Mouse (Mus musculus) liver, postnatal 0 days (tissue): Measurements from ENCODE around the gene Has3. TPM values are rescaled to one million over a fixed set of nuclear protein-coding genes. Genes with fewer than 3 reads are reported as not detected.

Source experiments
- ATAC-seq: fragments of 200-750 bp; cut with Nextera tagmentation; 2 replicates; pipeline ENCODE4 v1.8.0; 2017; ENCODE audit warnings: mild to moderate bottlenecking, moderate library complexity
- DNase-seq: peaks from one replicate; pipeline ENCODE4 v3.0.0-alpha.2; 2016
- H3K27ac ChIP-seq: fragments of 300-500 bp; sonication (generic); 2 replicates; pipeline ENCODE4 v1.5.1; 2014; ENCODE audit warnings: antibody characterized with exemption, moderate library complexity, mild to moderate bottlenecking, low read depth
- H3K27me3 ChIP-seq: fragments of 300-500 bp; sonication (generic); 2 replicates; pipeline ENCODE4 v1.6.1; 2014; ENCODE audit warnings: low read length, control low read depth, mixed read lengths; ENCODE audit not compliant: insufficient read depth
- H3K36me3 ChIP-seq: fragments of 300-500 bp; sonication (generic); replicated peaks from 2 replicates; pipeline ENCODE4 v1.6.1; 2014; ENCODE audit warnings: mild to moderate bottlenecking, control low read depth, low read length, moderate library complexity, mixed read lengths; ENCODE audit not compliant: insufficient read depth
- H3K4me1 ChIP-seq: fragments of 300-500 bp; sonication (generic); 2 replicates; pipeline ENCODE4 v1.6.1; 2014; ENCODE audit warnings: antibody characterized with exemption, mild to moderate bottlenecking, control low read depth; ENCODE audit not compliant: insufficient read depth
- H3K4me2 ChIP-seq: fragments of 300-500 bp; sonication (generic); 2 replicates; pipeline ENCODE4 v1.6.1; 2014; ENCODE audit warnings: low read depth, mild to moderate bottlenecking, low read length, moderate library complexity, mixed read lengths
- H3K4me3 ChIP-seq: fragments of 300-500 bp; sonication (generic); 2 replicates; pipeline ENCODE4 v1.5.1; 2014; ENCODE audit warnings: low read depth, low read length
- H3K9ac ChIP-seq: fragments of 300-500 bp; sonication (generic); replicated peaks from 2 replicates; pipeline ENCODE4 v1.6.1; 2014; ENCODE audit warnings: mild to moderate bottlenecking, moderate library complexity
- H3K9me3 ChIP-seq: fragments of 300-500 bp; sonication (generic); 2 replicates; pipeline ENCODE4 v1.6.1; 2016; ENCODE audit warnings: mild to moderate bottlenecking, control low read depth, low read length, mixed read lengths
- CTCF ChIP-seq: sonication (generic); IDR thresholded peaks from 2 replicates; pipeline ENCODE4 v1.5.1; 2016; ENCODE audit warnings: antibody characterized with exemption, low read depth
- EP300 ChIP-seq: IDR thresholded peaks from 2 replicates; pipeline ENCODE4 v1.6.1; 2016; ENCODE audit warnings: antibody characterized with exemption, low read depth, mild to moderate bottlenecking
- WGBS: fragments of 180-500 bp; shearing (Covaris S2); extraction: QIAGEN DNeasy Blood & Tissue Kit; methylation state at CpG from one replicate; pipeline ENCODE4 v1.1.7; 2014; ENCODE audit not compliant: insufficient replicate concordance; 5-methylcytosine and 5-hydroxymethylcytosine counted together
- polyA plus RNA-seq: library from polyadenylated mRNA; unstranded; fragments of >200 nt; fragmentation: Nextera tagmentation; extraction: Ambion mirVana; gene quantifications from 2 replicates; pipeline ENCODE4 v1.2.1, GENCODE M21; 2015

The Has3 gene
- polyA plus RNA-seq, 1 experiment from 2014 or later = 0.05 TPM

DNA sequence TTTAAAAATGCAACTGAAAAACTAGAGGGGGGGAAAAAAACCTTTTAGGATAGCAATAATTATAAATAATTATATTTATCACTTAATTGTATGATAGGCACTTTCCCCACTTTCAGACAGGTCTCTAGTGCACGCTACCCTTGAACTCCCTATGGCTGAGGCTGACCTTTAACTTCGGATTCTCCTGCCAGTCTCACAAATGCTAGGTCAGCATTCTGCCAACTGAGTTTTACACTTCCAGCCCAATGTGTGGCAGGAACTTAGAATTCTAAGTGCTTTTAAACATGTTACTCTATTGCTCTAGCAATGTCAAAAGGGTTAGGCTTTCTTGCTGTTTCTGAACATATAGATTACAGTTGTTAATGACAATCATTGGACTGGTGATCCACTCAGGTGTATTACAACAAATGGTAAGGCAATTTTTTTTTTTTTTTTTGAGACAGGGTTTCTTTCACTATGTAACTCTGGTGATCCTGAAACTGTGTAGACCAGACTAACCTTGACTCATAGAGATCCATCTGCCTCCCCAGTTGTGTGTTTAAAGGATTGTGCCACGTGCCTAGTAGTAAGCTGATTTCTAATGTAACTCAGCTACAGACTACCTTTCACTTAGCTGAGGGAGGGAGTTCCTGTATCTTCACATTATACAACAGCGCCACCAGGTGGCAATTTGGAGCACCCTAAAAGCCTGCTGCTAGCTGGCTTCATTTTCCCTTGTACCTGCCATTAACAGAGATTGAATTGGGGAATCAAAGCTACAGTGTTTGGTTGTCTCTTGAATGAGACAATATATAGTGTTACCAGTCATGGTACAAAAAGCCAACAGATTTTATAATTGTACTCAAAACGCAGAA lies 17.5 kb downstream of the Has3 start:
- Histone ChIP-seq H3K9ac (no peak overlapping the region), H3K4me2 (no peak overlapping the region), H3K27ac (no peak overlapping the region), H3K4me1 (peaks cover 15% of the 10 kb centered on the region), H3K27me3 (no peaks in the 10 kb centered on the region), H3K36me3 (peaks cover 25% of the 10 kb centered on the region), H3K4me3 (no peak overlapping the region), H3K9me3 (no peaks in the 10 kb centered on the region)
- peak; percentile 84 for DNase-seq
- peak; percentile 74 for ATAC-seq
- WGBS = 39% methylated on average over 5 of the region's 5 CpGs
- TF ChIP-seq CTCF (peak; percentile 90), EP300 (no peak)

DNA sequence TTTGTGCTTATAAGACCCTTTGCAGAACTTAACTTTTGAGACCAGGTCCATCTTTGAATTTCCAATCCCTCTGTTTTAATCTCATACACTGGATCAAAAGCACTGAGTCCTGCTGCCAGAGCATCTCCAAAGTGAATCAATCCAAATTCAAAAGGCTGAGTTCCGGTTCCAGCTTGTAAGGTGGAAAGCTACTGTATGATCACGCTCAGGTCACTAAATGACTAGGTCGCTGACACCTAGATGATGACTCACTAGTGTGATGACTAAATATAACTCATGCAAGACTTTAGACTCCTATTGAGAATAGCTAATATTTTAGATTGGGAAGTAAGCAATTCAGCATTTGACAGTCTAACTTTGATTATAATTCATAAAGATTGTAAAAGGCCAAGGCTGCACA lies 18.8 kb downstream of the Has3 start:
- 82% methylated on average over 3 of the region's 3 CpGs for WGBS
- H3K4me3 ChIP-seq = no peak overlapping the region
- ATAC-seq = no peak
- H3K27ac ChIP-seq = no peak overlapping the region
- TF ChIP-seq CTCF (no peak), EP300 (no peak)
- H3K36me3 ChIP-seq = peaks cover 18% of the 10 kb centered on the region
- no peak for DNase-seq
- no peaks in the 10 kb centered on the region for H3K27me3 ChIP-seq
- H3K4me1 ChIP-seq = peaks cover 16% of the 10 kb centered on the region
- no peak overlapping the region for H3K9ac ChIP-seq
- no peak overlapping the region for H3K4me2 ChIP-seq
- H3K9me3 ChIP-seq = no peaks in the 10 kb centered on the region

DNA sequence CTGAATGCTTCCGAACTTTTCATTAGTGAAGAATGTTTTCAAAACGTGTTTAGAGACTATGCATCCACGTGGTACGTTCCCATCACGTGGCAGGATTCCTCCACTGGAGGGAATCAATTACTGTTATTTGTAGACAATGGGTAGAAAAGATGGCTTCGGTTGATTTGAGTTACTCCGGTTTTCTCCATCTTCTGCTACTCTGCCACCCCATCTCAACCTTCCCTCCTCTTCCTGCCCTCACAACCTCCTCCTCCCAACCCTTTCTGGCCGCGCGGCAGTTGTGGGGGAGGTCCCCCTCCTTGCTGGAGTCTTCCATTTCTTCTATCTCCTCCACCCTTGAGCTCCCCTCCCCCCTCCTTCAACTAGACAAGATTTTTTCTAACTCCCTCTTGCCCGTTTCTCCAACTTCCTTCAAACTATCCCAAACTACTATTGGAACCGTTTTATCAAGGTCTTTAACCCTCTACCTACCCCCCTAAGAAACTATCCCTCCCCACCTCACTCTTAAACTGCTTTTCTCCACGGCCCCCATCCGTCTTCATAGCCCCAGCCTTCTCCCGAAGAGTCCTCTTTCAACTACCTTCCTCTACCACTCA lies 22.3 kb downstream of the Has3 start:
- H3K27me3 ChIP-seq = no peaks in the 10 kb centered on the region
- peak overlapping the region; percentile 97 for H3K27ac ChIP-seq
- H3K9ac ChIP-seq = peak overlapping the region; percentile 98
- H3K36me3 ChIP-seq = peaks cover 5% of the 10 kb centered on the region; the same call in 1 of the 2 replicates
- no peak for ATAC-seq
- H3K9me3 ChIP-seq = no peaks in the 10 kb centered on the region
- peaks cover 19% of the 10 kb centered on the region for H3K4me1 ChIP-seq
- DNase-seq = peak; percentile 45
- 0% methylated on average over 15 of the region's 15 CpGs for WGBS
- TF ChIP-seq EP300 (no peak), CTCF (no peak)
- H3K4me2 ChIP-seq = peak overlapping the region; percentile 91
- peak overlapping the region; percentile 94 for H3K4me3 ChIP-seq

DNA sequence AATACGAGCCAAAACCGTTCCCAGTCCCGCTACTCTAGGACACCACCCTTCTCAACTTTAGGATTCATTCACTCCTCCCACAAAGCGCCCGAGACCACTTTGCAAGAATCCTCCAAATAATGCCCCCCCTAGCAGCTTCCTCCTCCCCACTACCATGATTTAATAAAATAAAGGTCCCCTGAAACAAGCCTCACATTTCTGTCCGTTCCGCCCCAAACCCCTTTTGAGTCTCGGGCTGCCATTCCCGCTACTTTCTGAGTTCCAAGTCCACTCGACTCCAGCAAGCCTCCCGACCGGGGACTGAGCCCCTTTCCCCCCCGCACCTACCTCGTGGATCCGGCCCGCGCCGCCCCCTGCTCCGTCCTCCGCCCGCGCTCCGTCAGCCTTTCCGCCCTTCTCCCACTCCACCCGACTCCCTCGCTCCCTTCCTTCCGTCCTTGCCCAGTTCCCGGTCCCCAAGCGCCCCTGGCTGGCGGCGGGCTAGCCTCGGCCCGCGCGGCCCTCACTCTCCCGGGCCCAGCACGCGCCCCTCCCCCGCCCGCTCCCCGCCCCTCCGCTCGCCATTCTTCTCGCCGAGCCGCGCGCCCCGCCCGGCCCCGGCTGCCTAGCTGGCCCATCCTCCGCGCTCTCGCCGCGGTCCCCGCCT lies 22.9 kb downstream of the Has3 start:
- H3K27ac ChIP-seq = peak overlapping the region; percentile 97
- WGBS = 3% methylated on average over 42 of the region's 57 CpGs

DNA sequence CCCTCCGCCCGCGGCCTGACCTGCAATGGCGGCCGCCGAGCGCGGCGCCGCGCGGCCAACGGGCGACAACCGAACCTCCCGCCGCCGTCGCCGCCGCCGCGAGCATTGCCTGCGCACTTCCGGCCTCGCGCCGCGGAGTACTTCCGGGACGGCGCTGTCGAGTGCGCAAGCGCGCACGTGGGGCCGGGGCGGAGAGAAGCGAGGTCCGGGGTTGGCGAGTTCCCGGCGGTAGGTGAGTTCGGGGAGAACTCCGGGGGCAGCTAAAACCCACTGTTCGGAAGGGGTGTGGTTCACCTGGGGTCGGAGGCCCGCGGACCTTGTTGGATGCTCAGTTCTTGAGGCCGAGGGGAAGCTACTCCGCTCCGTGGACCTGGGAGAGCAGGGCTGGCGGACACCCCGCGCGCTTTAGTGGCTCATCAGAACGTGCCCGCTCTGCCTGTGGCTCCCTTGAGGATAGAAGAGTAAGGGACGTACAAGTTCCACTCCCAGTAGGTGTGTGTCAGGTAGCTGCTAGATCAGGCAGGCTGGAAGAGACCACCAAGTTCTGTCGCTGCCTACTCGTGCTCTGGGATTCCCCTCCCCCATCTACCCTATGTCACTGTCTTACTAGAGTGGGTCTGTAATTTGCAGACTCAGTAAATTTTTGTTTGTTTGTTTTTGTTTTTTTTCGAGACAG lies 23.6 kb downstream of the Has3 start, which contains the start of gene Utp4:
TSS of gene Utp4 (plus strand) at position 156 of the 676 bp plus-strand sequence.
- peaks cover 19% of the 10 kb centered on the region for H3K4me1 ChIP-seq
- WGBS = under 1% methylated on average over 59 of the region's 63 CpGs
- DNase-seq (peak; percentile 91), ATAC-seq (peak; percentile 97)
- peak within 1 kb of the TSS; percentile 94 for H3K4me3 ChIP-seq
- peak within 1 kb of the TSS; percentile 98 for H3K9ac ChIP-seq
- no peak for TF ChIP-seq CTCF
- TF ChIP-seq EP300 = no peak
- no peaks in the 10 kb centered on the region for H3K9me3 ChIP-seq
- H3K27me3 ChIP-seq = no peaks in the 10 kb centered on the region
- peak within 1 kb of the TSS; percentile 97 for H3K27ac ChIP-seq
- peak within 1 kb of the TSS; percentile 91 for H3K4me2 ChIP-seq
- peaks cover 18% of the 10 kb centered on the region; the same call in 1 of the 2 replicates for H3K36me3 ChIP-seq

More for the DNA sequence above, 22.9 kb downstream of the Has3 start:
- H3K36me3 ChIP-seq = peaks cover 12% of the 10 kb centered on the region; the same call in 1 of the 2 replicates
- H3K27me3 ChIP-seq = no peaks in the 10 kb centered on the region
- DNase-seq (no peak), ATAC-seq (peak; percentile 80)
- peak overlapping the region; percentile 91 for H3K4me2 ChIP-seq
- TF ChIP-seq EP300 = no peak
- no peak for TF ChIP-seq CTCF
- peaks cover 19% of the 10 kb centered on the region for H3K4me1 ChIP-seq
- H3K9ac ChIP-seq = peak overlapping the region; percentile 98
- H3K9me3 ChIP-seq = no peaks in the 10 kb centered on the region
- peak overlapping the region; percentile 94 for H3K4me3 ChIP-seq
